Mouse (Mus musculus) urinary bladder, postnatal 14 days (tissue): Measurements from ENCODE around the gene Epo.
A peak's percentile ranks its signal among the peaks of the same experiment; 100 is the strongest.

ENCODE experiments used
- DNase-seq: peaks from one replicate; pipeline ENCODE4 v3.0.0; 2021; ENCODE audit warnings: low spot score

Epo gene

GRCm38 (mm10) chr5:137519691-137520550 lies 13.1 kb downstream of the Epo start:
- DNase-seq, result no peak

- no peak for DNase-seq
Observed at GRCm38 (mm10) chr5:137518436-137518835, 14.6 kb downstream of the Epo start, which contains the start of gene Gigyf1. Gigyf1 (plus strand) TSS chr5:137518548.

DNA sequence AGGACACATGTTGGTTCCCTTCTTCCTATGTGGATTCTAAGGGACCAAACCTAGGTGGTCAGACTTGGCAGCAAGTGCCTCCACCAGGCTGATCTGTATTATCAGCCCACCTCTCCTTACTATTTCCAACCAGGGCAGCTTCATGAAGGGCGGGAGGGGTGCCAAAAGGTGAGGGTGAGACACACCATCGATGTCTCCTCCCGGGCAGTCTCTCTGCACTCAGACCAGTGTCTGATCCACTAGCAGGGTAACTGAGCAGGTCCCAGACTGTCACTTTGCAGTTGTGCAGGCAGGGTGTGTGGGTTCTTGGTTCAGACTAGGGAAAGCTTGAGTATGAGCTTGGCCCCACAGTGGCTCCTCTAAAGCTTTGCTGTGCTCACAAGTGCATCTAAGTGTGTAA lies 18.2 kb downstream of the Epo start:
- no peak for DNase-seq

DNA sequence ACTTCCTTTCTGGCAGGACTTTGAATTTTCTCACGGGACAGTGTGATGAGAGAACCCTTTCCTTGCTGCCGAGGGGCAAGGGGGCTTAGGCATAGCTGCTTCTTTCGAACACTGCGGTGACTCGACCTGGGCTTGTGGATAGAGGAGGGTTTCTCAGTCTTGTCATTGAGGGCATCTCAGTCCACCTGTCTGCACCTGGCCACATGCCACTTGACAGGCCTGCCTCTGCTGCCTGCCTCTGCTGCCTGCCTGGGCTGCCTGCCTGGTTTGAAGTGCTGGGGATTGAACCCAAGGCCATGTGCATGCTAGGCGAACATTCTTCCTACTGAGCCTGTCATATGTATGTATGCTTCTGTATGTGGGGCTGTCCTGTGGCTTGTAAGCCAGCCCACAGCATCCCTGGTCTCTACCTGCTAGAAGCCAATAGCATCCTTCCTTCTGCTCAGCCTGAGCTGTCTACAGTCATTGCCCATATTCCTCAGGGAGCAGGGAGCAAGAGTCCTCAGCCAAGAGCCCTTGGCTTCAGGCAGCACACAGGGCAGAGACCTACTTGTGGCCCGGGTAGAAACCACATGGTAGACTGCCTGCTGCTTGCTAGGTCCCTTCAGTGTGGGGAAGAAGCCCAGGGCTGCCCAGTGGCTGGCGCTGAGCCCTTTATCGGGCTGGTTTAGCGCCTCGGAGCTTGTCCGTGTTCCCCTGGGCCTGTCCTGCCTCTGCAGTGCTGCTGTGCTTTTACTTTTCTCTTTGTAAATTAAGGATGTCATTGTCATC lies 18.9 kb downstream of the Epo start:
- DNase-seq, result no peak

GRCm38 (mm10) chr5:137512847-137513794 lies 19.9 kb downstream of the Epo start:
- no peak for DNase-seq

DNA sequence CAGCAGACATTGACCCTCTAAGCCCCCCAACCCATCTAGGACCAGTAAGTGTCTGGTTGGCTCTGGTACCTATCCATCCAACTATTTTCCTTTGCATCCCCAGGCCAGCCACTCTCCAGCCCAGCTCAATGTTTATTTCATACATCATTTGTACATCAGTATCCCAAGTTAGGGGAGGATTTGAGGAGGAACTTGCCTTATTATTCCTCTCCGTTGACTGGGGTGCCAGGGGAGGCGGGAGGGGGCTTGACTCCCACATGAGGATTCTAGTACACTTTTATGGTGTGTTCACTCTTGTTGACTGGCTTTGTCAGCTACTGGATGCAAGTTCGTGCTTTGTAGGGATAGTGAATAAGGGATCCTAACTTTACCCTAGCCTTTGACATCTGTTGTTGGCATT lies 21.3 kb downstream of the Epo start:
- no peak for DNase-seq

DNA sequence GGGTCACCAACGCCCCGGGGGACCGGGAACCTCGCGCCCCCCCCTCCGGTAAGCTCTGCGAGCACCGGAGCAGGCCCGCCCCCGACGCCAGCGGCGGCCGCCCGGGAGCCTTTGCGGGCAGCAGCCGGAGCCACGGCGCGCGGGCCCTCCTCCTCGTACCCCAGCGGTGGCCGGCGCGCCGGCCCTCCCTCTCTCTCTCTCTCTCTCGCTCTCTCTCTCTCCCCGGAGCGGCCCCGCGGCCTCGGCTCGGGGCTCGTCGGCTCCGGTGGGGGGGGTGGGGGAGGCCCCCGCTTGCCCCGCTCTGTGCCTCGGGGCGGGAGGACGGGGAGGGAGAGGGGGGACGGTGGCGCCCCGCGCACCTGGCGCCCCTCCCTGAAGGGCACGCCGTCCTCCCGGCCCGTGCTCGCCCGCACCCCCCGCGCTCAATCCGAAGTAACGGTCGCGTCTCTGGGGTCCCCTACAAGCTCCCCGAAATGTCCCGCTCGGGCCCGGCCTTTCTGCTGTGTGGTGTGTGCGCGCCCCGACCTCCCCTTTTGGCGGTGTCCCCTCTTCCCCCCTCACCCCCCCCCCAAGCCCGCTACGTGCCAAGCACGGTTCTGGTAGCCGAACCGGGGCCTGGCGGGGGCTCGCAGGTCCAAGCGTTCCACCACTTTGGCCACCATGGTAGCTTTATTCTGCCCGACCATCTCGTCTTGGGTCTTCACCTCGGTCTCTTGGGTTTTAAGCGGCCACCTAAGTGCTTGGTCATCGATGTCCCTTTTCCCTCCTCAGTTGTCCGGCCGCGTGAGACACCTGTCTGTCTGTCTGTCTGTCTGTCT lies 22.3 kb downstream of the Epo start:
- DNase-seq, result no peak

GRCm38 (mm10) chr5:137510014-137510501 lies 23.0 kb downstream of the Epo start:
- DNase-seq, result peak; percentile 78

DNA sequence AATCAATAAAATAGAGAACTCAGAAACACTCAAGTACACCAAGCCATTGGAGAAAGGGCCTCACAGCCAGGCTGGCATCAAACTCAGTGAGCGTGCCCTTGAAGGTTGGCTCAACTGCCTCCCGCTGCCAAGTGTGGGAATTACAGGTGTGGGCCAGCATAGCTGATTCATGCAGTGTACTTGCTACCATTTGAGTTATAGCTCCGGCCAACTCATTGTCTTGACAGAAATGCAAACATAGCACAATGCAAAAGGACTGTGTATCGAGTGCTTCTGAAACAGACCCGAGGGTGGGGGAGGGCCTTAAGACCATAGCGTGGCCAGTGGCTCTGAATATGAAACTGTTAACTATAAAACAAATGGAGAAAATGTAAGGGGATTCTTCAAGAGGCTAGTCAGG lies 29.0 kb downstream of the Epo start:
- no peak for DNase-seq

DNA sequence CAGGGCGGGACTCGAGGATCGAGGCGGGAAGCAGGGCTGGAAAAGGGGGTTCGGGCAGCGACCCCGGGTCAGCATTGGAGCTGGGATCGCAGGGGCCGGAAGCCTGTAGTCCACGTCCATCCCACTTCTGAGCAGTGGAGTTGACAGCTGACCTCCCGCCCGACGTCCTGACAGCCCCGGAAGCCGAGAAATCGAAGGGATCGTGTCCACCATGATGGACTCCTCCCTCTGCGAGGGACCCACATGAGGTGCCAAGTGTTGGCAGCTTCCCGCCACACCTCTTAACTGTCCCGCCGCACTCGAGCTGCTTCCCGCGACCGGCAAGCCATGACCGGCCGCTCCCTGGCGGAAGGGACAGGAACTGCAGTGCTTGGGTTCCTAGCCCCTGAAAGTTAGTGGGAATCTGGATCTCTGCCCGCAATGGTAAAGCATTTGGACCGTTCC lies 30.4 kb downstream of the Epo start:
- DNase-seq, result peak; percentile 87

GRCm38 (mm10) chr5:137501709-137502666 lies 31.1 kb downstream of the Epo start, which contains the start of gene Pop7:
Pop7 (minus strand) TSS chr5:137502518.
- peak; percentile 100 for DNase-seq

- no peak for DNase-seq
Observed at GRCm38 (mm10) chr5:137500186-137500585, 32.9 kb downstream of the Epo start.

DNA sequence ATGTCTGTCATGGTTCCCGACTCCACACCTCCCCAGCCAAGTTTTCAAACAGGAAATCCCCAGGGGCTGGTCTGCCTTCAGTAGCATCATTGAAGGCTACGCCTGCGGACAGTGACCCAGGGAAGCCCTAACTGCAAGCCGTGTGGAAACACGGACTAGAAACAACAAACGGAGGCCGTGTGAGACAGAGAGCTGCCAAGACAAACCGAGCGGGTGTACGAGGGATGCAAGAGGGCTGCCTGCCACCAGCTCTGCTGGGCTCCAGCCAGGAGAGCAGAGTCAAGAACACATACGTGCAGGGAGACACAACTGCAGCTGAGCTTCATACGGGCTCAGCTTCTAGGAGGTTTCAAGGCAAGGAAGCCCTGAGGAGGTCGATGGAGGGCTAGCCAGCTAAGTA lies 39.2 kb downstream of the Epo start:
- DNase-seq, result no peak

DNA sequence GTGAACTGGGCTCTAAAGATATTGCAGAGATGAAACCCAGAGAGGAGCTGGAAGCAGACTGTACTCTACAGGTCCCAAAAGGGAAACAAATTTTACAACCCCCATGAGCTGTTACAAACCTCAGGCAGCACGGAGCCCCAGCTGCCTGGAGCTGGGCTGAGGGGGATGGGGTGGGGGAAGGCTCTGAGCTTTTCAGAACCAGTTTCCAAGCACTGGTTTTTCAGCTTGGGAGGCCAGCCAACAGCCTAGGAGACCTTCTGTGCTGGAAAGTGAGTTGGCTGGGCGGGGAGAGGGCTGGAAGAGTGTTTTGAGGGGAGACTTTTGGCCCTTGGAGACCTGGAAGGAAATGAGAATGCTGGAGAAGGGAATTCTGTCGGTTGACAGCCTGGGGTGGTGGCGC lies 41.5 kb downstream of the Epo start:
- DNase-seq, result no peak

GRCm38 (mm10) chr5:137487616-137488015 lies 45.4 kb downstream of the Epo start:
- DNase-seq, result no peak

DNA sequence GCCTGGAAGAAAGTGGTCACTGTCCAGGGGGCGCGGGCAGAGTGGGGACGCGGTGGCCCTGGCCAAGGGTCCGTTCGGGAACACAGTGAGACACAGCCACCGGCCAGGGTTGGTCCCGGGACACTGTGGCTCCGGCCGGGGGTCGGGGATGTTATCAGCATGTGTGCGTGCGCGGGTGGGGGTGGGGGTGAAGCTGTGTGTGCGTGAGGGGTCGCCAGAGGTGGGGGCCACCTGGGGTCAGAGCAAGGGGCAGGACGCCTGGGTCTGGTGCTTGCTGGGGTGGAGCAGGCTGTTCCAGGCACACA lies 47.2 kb downstream of the Epo start:
- no peak for DNase-seq

DNA sequence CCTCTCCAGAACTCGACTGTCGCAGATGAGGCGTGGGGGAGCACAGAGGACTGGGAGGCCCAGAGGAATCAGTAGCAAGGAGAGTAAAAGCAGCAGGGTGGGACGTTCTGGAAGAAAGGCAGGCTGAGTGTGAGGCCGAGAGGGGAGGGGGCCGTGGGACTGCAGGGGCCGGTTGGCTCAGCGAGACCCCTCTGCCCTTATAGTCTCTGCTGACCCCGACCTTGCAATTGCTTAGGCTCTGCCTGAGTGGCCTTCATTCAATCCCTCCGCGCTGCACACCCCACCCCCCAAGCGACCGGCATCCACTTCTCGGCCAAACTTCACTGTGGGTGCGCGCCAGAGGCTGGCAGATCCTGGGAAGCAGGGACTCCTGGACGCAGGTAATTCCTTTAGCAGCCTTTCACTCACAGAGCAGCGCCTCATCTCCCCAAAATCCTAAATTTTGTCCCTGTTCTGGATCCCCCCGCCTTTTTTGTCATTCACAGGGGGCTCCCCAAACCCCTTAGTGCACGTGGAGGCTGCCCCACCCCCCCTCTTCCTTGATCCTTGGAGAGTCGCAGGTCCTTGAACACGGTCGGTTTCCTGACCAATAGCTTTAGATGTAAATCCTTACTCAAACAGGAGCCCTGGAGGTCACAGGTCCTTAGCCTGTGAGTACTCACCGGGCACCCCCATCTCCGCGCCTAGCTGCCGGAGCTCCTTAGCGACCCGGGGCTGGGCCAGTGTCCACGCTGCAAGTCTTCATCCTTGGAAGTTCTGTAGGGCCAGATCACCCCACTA lies 47.8 kb downstream of the Epo start:
- DNase-seq, result no peak

- peak; percentile 9 for DNase-seq
Observed at GRCm38 (mm10) chr5:137481897-137482296, 51.1 kb downstream of the Epo start.

GRCm38 (mm10) chr5:137481138-137481537 lies 51.9 kb downstream of the Epo start:
- DNase-seq, result peak; percentile 82
